Mouse (Mus musculus) adrenal gland, postnatal 4 days (tissue): ENCODE measurements around the gene Olfr469. TPM values are rescaled to one million over a fixed set of nuclear protein-coding genes. Genes with fewer than 3 reads are reported as not detected.
"Not testable (repeated sequence)": the region's sequence is repeated elsewhere in the genome, so short reads cannot be mapped to it uniquely, and the experiment has no call there.

Experiments used
- DNase-seq, 2 experiments: peaks; one replicate each; pipeline ENCODE4 v3.0.0; 2021 to 2022; ENCODE audit warnings: low spot score in 2 of 2, mixed read lengths in 2 of 2
- long read RNA-seq, 2 experiments: library from polyadenylated mRNA; stranded (forward); transcript quantifications; one replicate each; pipeline ENCODE4 v2.0.0; 2021
- total RNA-seq, 2 experiments: library from RNA; stranded (reverse); gene quantifications; 2 replicates each; pipeline ENCODE4 v1.2.3; 2021

Olfr469 gene
- not detected for total RNA-seq
- long read RNA-seq, experiment 1, result 0 reads
- long read RNA-seq, experiment 2, result 0 reads

GRCm38 (mm10) chr7:107825441-107825840 lies at the start of gene Olfr469:
Gene Olfr469, minus strand, starts transcription at chr7:107825541.
- DNase-seq, result not testable (repeated sequence)

- DNase-seq, result not testable (repeated sequence)
These were observed 22.0 kb upstream of the Olfr469 start, which contains the start of gene Olfr470 for GRCm38 (mm10) chr7:107847390-107847789. Gene Olfr470, minus strand, starts transcription at chr7:107847490.

- DNase-seq, result no peak
These were observed 16.4 kb upstream of the Olfr469 start for GRCm38 (mm10) chr7:107841719-107842118.

DNA sequence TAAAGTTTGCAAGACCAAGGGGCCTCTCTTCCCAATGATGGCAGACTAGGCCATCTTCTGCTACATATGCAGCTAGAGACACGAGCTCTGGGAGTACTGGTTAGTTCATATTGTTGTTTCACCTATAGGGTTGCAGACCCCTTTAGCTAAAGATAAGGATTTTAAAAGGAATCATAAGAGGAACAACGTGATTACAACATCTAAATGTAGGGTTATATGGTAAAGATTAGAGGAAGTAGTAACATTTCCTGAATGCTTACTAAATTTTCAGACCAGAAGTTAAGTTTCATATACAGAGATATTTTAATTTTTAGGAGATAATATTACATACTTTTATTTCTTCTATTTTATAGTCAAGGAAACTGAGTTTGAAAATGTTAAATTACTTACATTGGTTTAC lies 1.5 kb downstream of the Olfr469 start:
- DNase-seq, result not testable (repeated sequence)

DNA sequence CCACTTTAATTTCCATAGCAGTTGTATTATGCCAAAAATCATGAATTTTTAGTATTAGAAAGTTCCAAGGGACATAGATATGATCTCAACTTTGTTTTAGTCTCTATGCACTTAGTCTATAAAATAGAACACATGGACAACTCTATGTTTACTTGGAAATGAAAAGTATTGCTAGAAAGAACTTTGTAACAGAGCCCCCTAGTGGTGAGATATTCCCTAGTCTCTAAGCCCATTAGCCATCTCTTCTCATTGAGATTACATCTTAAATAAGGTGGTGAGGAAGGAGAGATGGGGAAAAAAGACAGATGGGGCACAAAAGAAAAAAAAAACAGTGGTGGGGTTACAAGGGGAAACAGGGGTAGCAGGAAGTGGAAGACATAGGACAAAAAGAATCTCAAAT lies 5.9 kb downstream of the Olfr469 start:
- DNase-seq, result no peak

- no peak for DNase-seq
These were observed 13.4 kb downstream of the Olfr469 start, which contains the start of gene Olfr467 for GRCm38 (mm10) chr7:107811963-107812362. Gene Olfr467, plus strand, starts transcription at chr7:107812263.

DNA sequence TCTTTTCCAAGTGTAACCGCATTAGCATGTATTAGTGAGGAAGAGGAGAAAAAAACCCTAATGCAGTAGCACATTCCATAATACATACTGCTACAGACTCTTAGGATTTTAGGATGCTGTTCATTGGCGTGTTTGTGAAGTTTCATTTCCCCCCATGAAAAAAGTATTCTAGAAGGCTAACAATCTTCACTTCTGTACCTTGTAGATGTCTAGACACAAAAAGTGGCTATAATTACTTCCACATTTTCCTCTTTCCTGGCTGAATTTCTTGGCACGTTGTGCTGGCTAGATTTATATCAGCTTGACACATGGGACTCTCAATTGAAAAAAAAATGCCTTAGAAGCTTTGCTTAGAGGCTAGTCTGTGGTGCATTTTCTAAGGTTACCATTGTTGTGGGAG lies 23.2 kb downstream of the Olfr469 start:
- DNase-seq, result no peak

- no peak for DNase-seq
These were observed 24.2 kb downstream of the Olfr469 start, which contains the start of gene Ovch2 for GRCm38 (mm10) chr7:107801108-107801507. Gene Ovch2, minus strand, starts transcription at chr7:107801208.

DNA sequence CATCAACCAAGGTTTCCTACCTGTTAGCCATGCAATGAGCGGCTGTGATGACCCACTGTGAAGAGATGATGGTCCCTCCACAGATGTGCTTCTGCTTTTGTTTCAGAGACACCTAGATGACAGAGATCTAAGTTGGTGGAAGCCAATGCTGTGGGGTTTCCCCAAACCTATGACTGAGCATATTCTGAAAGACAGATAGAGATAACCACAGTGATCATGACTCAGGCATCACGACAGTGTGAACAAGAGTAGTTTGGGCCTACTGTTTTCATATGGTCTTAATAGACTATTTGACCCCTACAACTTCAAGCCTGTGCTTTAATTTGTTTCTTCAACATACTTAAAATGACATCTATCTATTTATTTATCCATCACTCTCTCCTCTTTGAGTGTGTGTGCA lies 28.8 kb downstream of the Olfr469 start:
- DNase-seq, result no peak

GRCm38 (mm10) chr7:107787977-107788620 lies 37.2 kb downstream of the Olfr469 start:
- DNase-seq, result no peak

- no peak for DNase-seq
These were observed 45.7 kb downstream of the Olfr469 start for GRCm38 (mm10) chr7:107779611-107780010.

DNA sequence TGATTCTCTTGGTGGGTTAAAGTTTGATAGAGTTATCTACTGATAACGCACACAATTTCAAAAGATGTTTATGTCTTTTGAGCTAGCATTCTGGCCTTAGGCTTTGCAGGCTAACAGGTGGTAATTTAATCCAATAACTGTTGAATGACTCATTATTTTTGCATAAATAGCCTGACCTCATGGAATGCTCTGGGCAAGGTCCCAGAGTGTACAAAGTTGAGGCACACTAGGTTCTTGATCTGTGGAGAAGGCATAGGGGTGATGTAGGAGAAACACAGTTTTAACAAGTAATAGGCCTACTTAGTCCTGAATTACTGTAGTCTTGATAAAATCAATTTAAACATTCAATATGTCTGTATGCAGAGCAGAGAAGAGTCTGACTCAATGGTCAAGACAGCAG lies 47.1 kb downstream of the Olfr469 start:
- no peak for DNase-seq

GRCm38 (mm10) chr7:107770812-107771211 lies 54.5 kb downstream of the Olfr469 start:
- no peak for DNase-seq

Other genes starting within 250 kb of the Olfr469 start
- gene Ppfibp2, start 230.3 kb downstream of the Olfr469 start, total RNA-seq, result 10 to 100 TPM in 1 of 2 experiments, 1 to 10 TPM in 1; 9.4 to 10.4 TPM
- not detected for gene 5330417H12Rik, start 200.4 kb downstream of the Olfr469 start, total RNA-seq
- under 1 TPM in 1 of 2 experiments, not detected in 1; 0.17 TPM for gene Cyb5r2, start 67.5 kb downstream of the Olfr469 start, total RNA-seq
- gene Ovch2, start 24.3 kb downstream of the Olfr469 start, total RNA-seq, result not detected
- not detected for gene Olfr467, start 13.3 kb downstream of the Olfr469 start, total RNA-seq
- not detected for gene Olfr470, start 21.9 kb upstream of the Olfr469 start, total RNA-seq
- gene Olfr472, start 72.4 kb upstream of the Olfr469 start, total RNA-seq, result not detected
- not detected for gene Olfr473, start 104.9 kb upstream of the Olfr469 start, total RNA-seq
- not detected for gene Olfr474, start 129.1 kb upstream of the Olfr469 start, total RNA-seq
- gene Olfr476, start 139.3 kb upstream of the Olfr469 start, total RNA-seq, result not detected
- gene Olfr477, start 161.2 kb upstream of the Olfr469 start, total RNA-seq, result not detected
- not detected for gene Olfr478, start 208.4 kb upstream of the Olfr469 start, total RNA-seq
- not detected for gene Olfr479, start 225.2 kb upstream of the Olfr469 start, total RNA-seq
- gene Olfr480, start 241.8 kb upstream of the Olfr469 start, total RNA-seq, result not detected